Mouse (Mus musculus): ENCODE measurements around the gene 4931440F15Rik.

Gene 4931440F15Rik

GRCm38 (mm10) chr11:29801432-29802427 is 23.7 kb downstream of the 4931440F15Rik start:
- DNase-seq (ENCODE audit: low spot score), result no peak

- no peak for DNase-seq (ENCODE audit: low spot score)
These were observed 25.6 kb downstream of the 4931440F15Rik start for GRCm38 (mm10) chr11:29799839-29800238.

GRCm38 (mm10) chr11:29795106-29795505 is 30.4 kb downstream of the 4931440F15Rik start:
- no peak for DNase-seq (ENCODE audit: low spot score)

- DNase-seq (ENCODE audit: low spot score), result no peak
These were observed 31.0 kb downstream of the 4931440F15Rik start for GRCm38 (mm10) chr11:29794475-29794874.

GRCm38 (mm10) chr11:29790796-29791195 is 34.7 kb downstream of the 4931440F15Rik start:
- DNase-seq (ENCODE audit: low spot score), result no peak

- DNase-seq (ENCODE audit: low spot score), result no peak
These were observed 36.4 kb downstream of the 4931440F15Rik start for GRCm38 (mm10) chr11:29788921-29789638.

- DNase-seq (ENCODE audit: low spot score), result no peak
These were observed 37.0 kb downstream of the 4931440F15Rik start for GRCm38 (mm10) chr11:29788499-29788898.

- no peak for DNase-seq (ENCODE audit: low spot score)
These were observed 38.0 kb downstream of the 4931440F15Rik start for GRCm38 (mm10) chr11:29787473-29787872.

GRCm38 (mm10) chr11:29786583-29787219 is 38.8 kb downstream of the 4931440F15Rik start:
- DNase-seq (ENCODE audit: low spot score), result no peak

GRCm38 (mm10) chr11:29779409-29780026 is 46.0 kb downstream of the 4931440F15Rik start:
- no peak for DNase-seq (ENCODE audit: low spot score)

- no peak for DNase-seq (ENCODE audit: low spot score)
These were observed 46.5 kb downstream of the 4931440F15Rik start for GRCm38 (mm10) chr11:29778936-29779335.

GRCm38 (mm10) chr11:29777964-29778363 is 47.5 kb downstream of the 4931440F15Rik start:
- no peak for DNase-seq (ENCODE audit: low spot score)

GRCm38 (mm10) chr11:29774760-29775159 is 50.7 kb downstream of the 4931440F15Rik start:
- no peak for DNase-seq (ENCODE audit: low spot score)

- no peak for DNase-seq (ENCODE audit: low spot score)
These were observed 51.2 kb downstream of the 4931440F15Rik start for GRCm38 (mm10) chr11:29774296-29774695.

Data from ovary, adult 18-20 months (tissue).